ENCODE assay signal across 8 mouse cellular contexts in genomic region chr16:96326110-96326999, GRCm38 (mm10).
DNase-seq lines count a peak whose midpoint lies in the region; ATAC-seq and TF ChIP-seq lines count a peak whose summit lies in the region.

No protein-coding gene starts in this region.

- WGBS in kidney, embryonic 15.5 days, result 45% methylated on average over 10 of the region's 10 CpGs
- 40% methylated on average over 10 of the region's 10 CpGs for WGBS in limb, embryonic 13.5 days
- WGBS in heart, adult 2 months, result 46% methylated on average over 10 of the region's 10 CpGs

- no peak for TF ChIP-seq CTCF in heart, adult 2 months (IDR thresholded peaks at IDR 0.05)

- peak; percentile 52 for DNase-seq in kidney, adult 18-20 months
- DNase-seq in ES-E14 (ENCODE audit: low read depth, low spot score), result no peak
- DNase-seq in adrenal gland, postnatal 36 days, result peak; percentile 42 to 49
- DNase-seq in heart, adult 2 months, result no peak
- no peak for DNase-seq in urinary bladder, postnatal 36 days (ENCODE audit: low spot score in 2 of 2)

- H3K4me2 ChIP-seq in kidney, embryonic 15.5 days, result no peak overlapping the region
- 0 out of 2 replicates have a peak overlapping the region, but pooled peaks have one; percentile 11 for H3K4me2 ChIP-seq in limb, embryonic 13.5 days (replicated peaks)

- no peak overlapping the region for H3K4me3 ChIP-seq in kidney, embryonic 15.5 days (replicated peaks)
- no peak overlapping the region for H3K4me3 ChIP-seq in ES-E14 (ENCODE audit: insufficient read depth in 1 of 2, low read depth in 1 of 2, low read length in 2 of 2, poor library complexity in 1 of 2, severe bottlenecking in 1 of 2)
- H3K4me3 ChIP-seq in limb, embryonic 13.5 days, result no peak overlapping the region
- no peak overlapping the region for H3K4me3 ChIP-seq in heart, adult 2 months

- H3K27ac ChIP-seq in kidney, embryonic 15.5 days, result no peak overlapping the region
- no peak overlapping the region for H3K27ac ChIP-seq in ES-E14 (ENCODE audit: insufficient read depth, low read depth, low read length, poor library complexity, severe bottlenecking)
- H3K27ac ChIP-seq in limb, embryonic 13.5 days, result no peak overlapping the region
- no peak overlapping the region for H3K27ac ChIP-seq in heart, adult 2 months

- H3K4me1 ChIP-seq in kidney, embryonic 15.5 days, result peaks cover 19% of the 10 kb centered on the region
- H3K4me1 ChIP-seq in ES-E14 (ENCODE audit: control insufficient read depth in 2 of 2, insufficient read depth in 2 of 2, low read length in 2 of 2, poor library complexity in 1 of 2), result peaks cover 8 to 17% of the 10 kb centered on the region in 2 experiments
- peaks cover 28% of the 10 kb centered on the region for H3K4me1 ChIP-seq in limb, embryonic 13.5 days
- no peaks in the 10 kb centered on the region for H3K4me1 ChIP-seq in heart, adult 2 months (ENCODE audit: control insufficient read depth, insufficient read depth, low read length)

- H3K9ac ChIP-seq in kidney, embryonic 15.5 days, result no peak overlapping the region
- H3K9ac ChIP-seq in ES-E14 (ENCODE audit: insufficient read depth, low read depth, low read length, poor library complexity, severe bottlenecking), result no peak overlapping the region
- H3K9ac ChIP-seq in limb, embryonic 13.5 days, result no peak overlapping the region
- no peak overlapping the region for H3K9ac ChIP-seq in heart, adult 2 months (ENCODE audit: low read depth, low read length)

- intact Hi-C loops in heart, adult 2 months (cut with DNase I), result loop anchor here (5.0 kb wide), 1 partner anchor 39 kb away; no protein-coding TSS in a partner anchor

- ATAC-seq in kidney, embryonic 15.5 days (replicated peaks; ENCODE audit: low FRiP score), result no peak
- ATAC-seq in limb, embryonic 13.5 days (ENCODE audit: low FRiP score, low read depth), result peak; percentile 28; the same call in 1 of the 2 replicates
- ATAC-seq in inflammation-experienced regulatory T-cells, adult 6 months, result no peak

- no peaks in the 10 kb centered on the region for H3K27me3 ChIP-seq in kidney, embryonic 15.5 days
- no peaks in the 10 kb centered on the region for H3K27me3 ChIP-seq in limb, embryonic 13.5 days
- no peaks in the 10 kb centered on the region for H3K27me3 ChIP-seq in heart, adult 2 months (ENCODE audit: control insufficient read depth, insufficient read depth, low read length)

- TF ChIP-seq EP300 in heart, adult 2 months (IDR thresholded peaks at IDR 0.05; ENCODE audit: insufficient read depth, low read depth, low read length), result no peak

- no peaks in the 10 kb centered on the region for H3K36me3 ChIP-seq in kidney, embryonic 15.5 days
- no peaks in the 10 kb centered on the region for H3K36me3 ChIP-seq in ES-E14 (ENCODE audit: control insufficient read depth, insufficient read depth, low read length, poor library complexity, severe bottlenecking)
- no peaks in the 10 kb centered on the region for H3K36me3 ChIP-seq in limb, embryonic 13.5 days
- H3K36me3 ChIP-seq in heart, adult 2 months (ENCODE audit: control insufficient read depth, insufficient read depth, low read length), result no peaks in the 10 kb centered on the region

- in situ Hi-C loops in ES-E14 (cut with MboI; ENCODE audit: low sequenced_read_pairs in 2 of 2, unreplicated experiment in 2 of 2), result no loop called here

- no peaks in the 10 kb centered on the region for H3K79me2 ChIP-seq in heart, adult 2 months (replicated peaks; ENCODE audit: control insufficient read depth, insufficient read depth, low read length)

- no peaks in the 10 kb centered on the region for H3K9me3 ChIP-seq in kidney, embryonic 15.5 days (replicated peaks)
- no peaks in the 10 kb centered on the region for H3K9me3 ChIP-seq in ES-E14 (ENCODE audit: control insufficient read depth, insufficient read depth, low read depth, low read length)
- no peaks in the 10 kb centered on the region for H3K9me3 ChIP-seq in limb, embryonic 13.5 days

- no peak for TF ChIP-seq POLR2A in heart, adult 2 months (IDR thresholded peaks at IDR 0.05; ENCODE audit: insufficient read depth, low read depth, low read length)

TF ChIP-seq in ES-E14, 5 proteins besides CTCF, POLR2A, EP300 and RAD21:
- TF ChIP-seq MAFK (IDR thresholded peaks at IDR 0.05; ENCODE audit: insufficient read depth, low read depth, low read length), result peak; percentile 65; the same call in 1 of the 2 replicates
- no peak for TF ChIP-seq ZC3H11A (IDR thresholded peaks at IDR 0.05; ENCODE audit: borderline replicate concordance, low read depth, low read length)

Comparison
In these comparisons a context has a peak if more than half of its experiments do, and no peak if none do; other contexts are left out.
1. DNase-seq: peak in kidney, adult 18-20 months (single experiment) and adrenal gland, postnatal 36 days (2 of 2); none in ES-E14 (single experiment), heart, adult 2 months (0 of 2) and urinary bladder, postnatal 36 days (0 of 2).